In genomic region chr11:68201063-68201462, GRCm38 (mm10) we compare ENCODE assay signal across 28 mouse cellular contexts.
DNase-seq lines count a peak whose midpoint lies in the region; ATAC-seq lines count a peak whose summit lies in the region.
"Had no signal": no experiment of that assay in that cellular context is flagged by ENCODE, and none has a peak within 500 bp of the region (broad histone marks: within the 10 kb centered on the region; RNA-seq: fewer than 3 reads in every experiment).

No protein-coding gene starts in this region.

- no peaks in the 10 kb centered on the region for H3K36me3 ChIP-seq in splenic B cell, adult 2 months (ENCODE audit: control insufficient read depth, insufficient read depth, low read length, poor library complexity, severe bottlenecking)
- H3K36me3 ChIP-seq: heart, embryonic 12.5 days; hindbrain, embryonic 15.5 days; kidney, embryonic 15.5 days; limb, embryonic 13.5 days; liver, embryonic 12.5 days; midbrain, embryonic 12.5 days had no signal

- DNase-seq in A20 (ENCODE audit: low read depth, low spot score), result peak; percentile 59
- DNase-seq in CD4-positive helper T cell, adult 2 months (ENCODE audit: low read depth, low spot score), result peak; percentile 58
- peak; percentile 40 for DNase-seq in splenic B cell, adult 2 months (ENCODE audit: low read depth, low spot score)
- DNase-seq in spleen, postnatal 36 days (ENCODE audit: low spot score in 2 of 2), result no peak
- no peak for DNase-seq in cerebellum, postnatal 25 days
- DNase-seq: adrenal gland, adult 2 months; cerebellum, adult 2 months; cerebellum, postnatal 14 days; gastrocnemius, postnatal 14 days; heart, adult 18-20 months; heart, postnatal 10 days; kidney, postnatal 25 days; lung, adult 18-20 months; lung, postnatal 4 days; retina, postnatal 1 day; right cerebral cortex, postnatal 14 days had no signal

- no peaks in the 10 kb centered on the region for H3K27me3 ChIP-seq in splenic B cell, adult 2 months (ENCODE audit: control insufficient read depth, insufficient read depth, low read length, poor library complexity, severe bottlenecking)
- H3K27me3 ChIP-seq: heart, embryonic 12.5 days; hindbrain, embryonic 15.5 days; kidney, embryonic 15.5 days; liver, embryonic 12.5 days; megakaryocyte, embryonic 14.5 days had no signal

- ATAC-seq in granulocyte monocyte progenitor cell, adult 5-6 weeks (replicated peaks; ENCODE audit: poor library complexity, severe bottlenecking), result 0 out of 2 replicates have a peak, but pooled peaks have one; percentile 39
- ATAC-seq in erythroblast, adult 5-6 weeks (replicated peaks; ENCODE audit: low FRiP score, poor library complexity, severe bottlenecking), result no peak
- ATAC-seq: forebrain, embryonic 14.5 days; intestine, embryonic 16.5 days; liver, embryonic 12.5 days; lung, postnatal 0 days had no signal

Comparison
In these comparisons a context has a peak if more than half of its experiments do, and no peak if none do; other contexts are left out.
1. DNase-seq: peak in A20 (single experiment), CD4-positive helper T cell, adult 2 months (single experiment) and splenic B cell, adult 2 months (single experiment); none in spleen, postnatal 36 days (0 of 2) and cerebellum, postnatal 25 days (0 of 2).